Mouse (Mus musculus) liver, embryonic 14.5 days (tissue): ENCODE results near the gene Tbc1d22b. TPM values are rescaled to one million over a fixed set of nuclear protein-coding genes. Genes with fewer than 3 reads are reported as not detected.
"Not testable (repeated sequence)": the region's sequence is repeated elsewhere in the genome, so short reads cannot be mapped to it uniquely, and the experiment has no call there.

ENCODE experiments used
- ATAC-seq: fragments of 200-750 bp; cut with Nextera tagmentation; 2 replicates; pipeline ENCODE4 v1.8.0; 2017; ENCODE audit warnings: moderate number of reproducible peaks, mild to moderate bottlenecking, moderate library complexity; ENCODE audit not compliant: insufficient read depth
- DNase-seq, 3 experiments: peaks; one replicate each; pipeline ENCODE4 v3.0.0-alpha.2; 2012 to 2013; ENCODE audit warnings: low read depth in 3 of 3, low spot score in 3 of 3
- H3K27ac ChIP-seq: fragments of 300-500 bp; sonication (generic); 2 replicates; pipeline ENCODE4 v1.5.1; 2014; ENCODE audit warnings: moderate library complexity, mild to moderate bottlenecking, control low read depth, inconsistent platforms
- H3K27me3 ChIP-seq: fragments of 300-500 bp; sonication (generic); 2 replicates; pipeline ENCODE4 v1.6.1; 2014; ENCODE audit warnings: mild to moderate bottlenecking, low read length, moderate library complexity; ENCODE audit not compliant: control insufficient read depth, insufficient read depth
- H3K36me3 ChIP-seq: fragments of 300-500 bp; sonication (generic); replicated peaks from 2 replicates; pipeline ENCODE4 v1.6.1; 2014; ENCODE audit warnings: low read depth; ENCODE audit not compliant: control insufficient read depth, insufficient read depth
- H3K4me1 ChIP-seq, 2 experiments: fragments of 200-500 bp in 1 of 2; fragments of 300-500 bp in 1 of 2; sonication (generic) in 1 of 2; replicated peaks; 2 replicates each; pipeline ENCODE4 v1.6.1; 2012 to 2014; ENCODE audit warnings: antibody characterized with exemption in 1 of 2, inconsistent platforms in 1 of 2, low read length in 1 of 2; ENCODE audit not compliant: control insufficient read depth in 2 of 2, insufficient read depth in 2 of 2
- H3K4me2 ChIP-seq: fragments of 300-500 bp; sonication (generic); 2 replicates; pipeline ENCODE4 v1.6.1; 2014; ENCODE audit warnings: low read depth, mild to moderate bottlenecking, control low read depth, moderate library complexity
- H3K4me3 ChIP-seq, 2 experiments: fragments of 200-500 bp in 1 of 2; fragments of 300-500 bp in 1 of 2; sonication (generic) in 1 of 2; 2 replicates each; pipeline ENCODE4 v1.5.1; 2012 to 2014; ENCODE audit warnings: low read depth in 2 of 2, low read length in 2 of 2, mild to moderate bottlenecking in 2 of 2, control low read depth in 1 of 2, inconsistent platforms in 1 of 2, moderate library complexity in 1 of 2; ENCODE audit not compliant: insufficient read depth in 1 of 2
- H3K9ac ChIP-seq: fragments of 300-500 bp; sonication (generic); replicated peaks from 2 replicates; pipeline ENCODE4 v1.6.1; 2014; ENCODE audit warnings: mild to moderate bottlenecking, control low read depth, moderate library complexity
- H3K9me3 ChIP-seq: fragments of 300-500 bp; sonication (generic); 2 replicates; pipeline ENCODE4 v1.6.1; 2016; ENCODE audit warnings: low read length, mixed read lengths; ENCODE audit not compliant: control insufficient read depth
- CTCF ChIP-seq: IDR thresholded peaks from 2 replicates; pipeline ENCODE4 v1.5.1; 2016; ENCODE audit warnings: antibody characterized with exemption, low read depth, control low read depth
- EP300 ChIP-seq: IDR thresholded peaks from 2 replicates; pipeline ENCODE4 v1.6.1; 2016; ENCODE audit warnings: antibody characterized with exemption, low read depth
- WGBS: fragments of 180-500 bp; shearing (Covaris S2); extraction: QIAGEN DNeasy Blood & Tissue Kit; methylation state at CpG from one replicate; pipeline ENCODE4 v1.1.7; 2014; ENCODE audit not compliant: insufficient replicate concordance; 5-methylcytosine and 5-hydroxymethylcytosine counted together
- polyA plus RNA-seq, 2 experiments: library from polyadenylated mRNA; depleted of rRNA in 1 of 2; stranded (reverse) in 1 of 2; unstranded in 1 of 2; fragments of >200 nt; fragmentation: Nextera tagmentation in 1 of 2; extraction: Ambion mirVana in 1 of 2; gene quantifications; 2 replicates each; pipeline versions ENCODE4 v1.2.1 to v1.2.3; 2012 to 2014

Tbc1d22b gene
- polyA plus RNA-seq, 2 experiments, result 2.3 to 3.6 TPM

DNA sequence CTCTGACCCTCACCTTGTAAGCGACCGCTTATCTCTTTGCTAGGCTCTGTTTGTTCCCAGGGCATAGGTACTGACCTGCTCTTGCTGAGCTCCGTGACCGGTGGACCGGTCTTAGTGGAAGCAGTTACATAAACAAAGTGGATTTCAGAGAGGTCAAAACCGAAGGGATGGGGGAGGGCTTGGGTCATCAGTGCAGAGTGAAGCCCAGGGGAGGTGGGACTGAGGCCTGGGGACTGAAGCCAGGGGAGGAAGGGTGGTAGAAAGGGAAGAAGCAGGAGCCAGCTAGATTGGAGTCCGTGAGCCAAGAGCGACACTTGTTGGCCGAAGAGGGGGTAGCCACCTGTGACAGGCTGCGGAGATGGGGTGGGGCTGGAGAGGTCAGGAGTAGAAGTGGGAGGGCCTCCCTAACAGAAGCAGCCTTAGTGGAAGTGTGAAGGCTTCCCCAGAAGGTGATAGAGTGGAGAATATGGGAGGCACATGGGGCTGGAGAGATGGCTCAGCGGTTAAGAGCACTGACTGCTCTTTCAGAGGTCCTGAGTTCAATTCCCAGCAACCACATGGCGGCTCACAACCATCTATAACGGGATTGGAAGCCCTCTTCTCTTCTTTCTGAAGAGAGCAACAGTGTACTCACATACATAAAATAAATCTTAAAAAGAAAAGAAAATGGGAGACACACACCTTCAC lies 36.4 kb upstream of the Tbc1d22b start:
- peak overlapping the region; percentile 41; the same call in 1 of the 2 replicates for H3K9ac ChIP-seq
- H3K9me3 ChIP-seq, result no peaks in the 10 kb centered on the region
- 27% methylated on average over 13 of the region's 13 CpGs for WGBS
- H3K36me3 ChIP-seq, result no peaks in the 10 kb centered on the region
- TF ChIP-seq CTCF (peak; percentile 98), EP300 (peak; percentile 57)
- peak overlapping the region; percentile 23 for H3K4me2 ChIP-seq
- peak; percentile 80 for ATAC-seq
- no peak overlapping the region for H3K4me3 ChIP-seq
- H3K27me3 ChIP-seq, result no peaks in the 10 kb centered on the region
- peaks cover 32 to 49% of the 10 kb centered on the region in 2 experiments for H3K4me1 ChIP-seq
- H3K27ac ChIP-seq, result peak overlapping the region; percentile 57
- peak in 1 of 3 experiments; percentile 88 for DNase-seq

DNA sequence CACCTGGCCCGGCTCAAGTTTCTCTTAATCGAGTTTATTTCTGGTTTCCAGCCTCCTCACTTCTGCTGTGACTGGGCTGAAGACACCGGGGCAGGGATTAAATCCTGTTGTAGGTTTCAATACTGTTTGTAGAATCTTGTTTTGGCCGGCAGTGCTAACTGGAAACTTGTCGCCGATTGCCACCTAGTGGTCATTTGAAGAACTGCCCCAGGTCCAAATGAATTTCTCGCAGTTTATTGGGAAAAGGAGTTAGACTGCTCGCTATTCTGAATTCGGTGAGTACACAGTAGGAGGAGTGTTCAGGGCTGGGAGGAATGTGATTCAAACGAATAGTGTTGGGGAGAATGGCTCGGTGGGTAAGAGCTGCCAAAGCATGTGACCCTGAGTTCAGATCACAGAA lies 35.1 kb upstream of the Tbc1d22b start:
- no peak for ATAC-seq
- Histone ChIP-seq H3K27me3 (no peaks in the 10 kb centered on the region), H3K4me1 (peaks cover 22 to 37% of the 10 kb centered on the region in 2 experiments), H3K27ac (no peak overlapping the region), H3K4me2 (no peak overlapping the region), H3K4me3 (no peak overlapping the region), H3K36me3 (no peaks in the 10 kb centered on the region), H3K9ac (no peak overlapping the region), H3K9me3 (no peaks in the 10 kb centered on the region)
- peak in 1 of 3 experiments; percentile 60 for DNase-seq
- TF ChIP-seq CTCF (peak; percentile 94), EP300 (no peak)
- 2% methylated on average over 11 of the region's 11 CpGs for WGBS

DNA sequence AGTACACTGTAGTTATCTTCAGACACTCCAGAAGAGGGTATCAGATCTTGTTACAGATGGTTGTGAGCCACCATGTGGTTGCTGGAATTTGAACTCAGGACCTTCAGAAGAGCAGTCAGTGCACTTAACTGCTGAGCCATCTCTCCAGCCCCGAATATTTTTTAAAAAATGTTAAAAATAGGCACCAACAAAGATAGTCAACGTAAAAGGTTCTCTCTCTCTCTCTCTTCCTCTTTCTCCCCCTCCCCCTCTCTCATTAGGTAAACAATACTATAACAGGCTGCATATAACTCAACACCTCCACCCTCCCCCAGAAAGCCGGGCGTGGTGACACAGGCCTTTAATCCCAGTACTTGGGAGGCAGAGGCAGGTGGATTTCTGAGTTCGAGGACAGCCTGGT lies 30.9 kb upstream of the Tbc1d22b start:
- not testable (repeated sequence) for H3K36me3 ChIP-seq, H3K4me2 ChIP-seq, H3K4me3 ChIP-seq, ATAC-seq, H3K27ac ChIP-seq, H3K27me3 ChIP-seq, H3K9me3 ChIP-seq, DNase-seq, H3K4me1 ChIP-seq, H3K9ac ChIP-seq
- WGBS, result 53% methylated on average over 5 of the region's 5 CpGs

DNA sequence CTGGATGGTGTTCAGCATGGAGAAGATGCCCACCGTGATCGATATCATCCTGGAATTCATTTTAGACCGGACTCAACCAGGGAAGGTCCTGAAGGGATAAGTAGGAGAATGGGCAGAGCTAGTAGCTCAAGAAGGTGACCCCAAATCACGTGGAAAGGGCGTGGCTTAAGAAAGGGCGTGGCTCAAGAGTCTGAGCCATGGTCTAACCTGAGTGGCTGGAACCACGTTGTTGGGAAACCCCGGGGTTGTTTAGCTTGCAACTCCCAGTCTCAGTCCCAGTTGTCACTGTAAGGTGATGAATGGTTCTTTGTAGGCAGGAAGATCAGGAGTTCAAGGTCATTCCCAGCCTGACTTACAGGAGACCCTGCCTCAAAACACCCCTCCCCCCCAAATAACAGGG lies 29.9 kb upstream of the Tbc1d22b start:
- Histone ChIP-seq H3K4me1 (no peaks in the 10 kb centered on the region), H3K36me3 (no peaks in the 10 kb centered on the region), H3K27me3 (no peaks in the 10 kb centered on the region), H3K4me2 (no peak overlapping the region), H3K9ac (no peak overlapping the region), H3K27ac (no peak overlapping the region), H3K4me3 (no peak overlapping the region), H3K9me3 (no peaks in the 10 kb centered on the region)
- no peak for TF ChIP-seq CTCF
- no peak for TF ChIP-seq EP300
- DNase-seq, result no peak
- ATAC-seq, result no peak
- WGBS, result 55% methylated on average over 8 of the region's 8 CpGs

DNA sequence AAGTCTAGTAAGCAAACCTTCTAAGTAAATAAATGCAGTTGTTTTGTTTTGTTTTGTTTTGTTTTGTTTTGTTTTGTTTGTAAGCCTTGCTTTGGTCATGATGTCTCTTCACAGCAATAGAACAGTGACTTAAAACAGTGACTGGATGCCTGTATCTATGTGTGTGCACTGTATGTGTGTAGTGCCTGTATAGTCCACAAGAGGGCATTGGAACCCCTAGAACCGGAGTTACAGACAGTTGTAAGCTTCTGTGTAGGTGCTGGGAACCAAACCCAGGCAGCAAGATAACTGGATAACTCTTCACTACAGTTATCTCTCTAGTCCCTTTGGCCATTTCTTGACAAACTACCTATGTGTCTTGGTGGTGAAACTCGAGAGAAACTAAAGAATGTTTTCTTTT lies 24.0 kb upstream of the Tbc1d22b start:
- Histone ChIP-seq H3K36me3 (no peaks in the 10 kb centered on the region), H3K4me2 (no peak overlapping the region), H3K4me1 (no peaks in the 10 kb centered on the region), H3K27ac (no peak overlapping the region), H3K9ac (no peak overlapping the region), H3K9me3 (peaks cover 3% of the 10 kb centered on the region; the same call in 1 of the 2 replicates), H3K27me3 (no peaks in the 10 kb centered on the region), H3K4me3 (no peak overlapping the region)
- TF ChIP-seq EP300 (no peak), CTCF (peak; percentile 20; the same call in 1 of the 2 replicates)
- DNase-seq (no peak), ATAC-seq (no peak)
- 61% methylated on average over 2 of the region's 2 CpGs for WGBS
